Mouse (Mus musculus) intestine, postnatal 0 days (tissue): ENCODE results near the gene Tppp2. TPM values are rescaled to one million over a fixed set of nuclear protein-coding genes. Genes with fewer than 3 reads are reported as not detected.

Experiments used
- ATAC-seq: fragments of 200-750 bp; cut with Nextera tagmentation; 2 replicates; pipeline ENCODE4 v1.8.0; 2017; ENCODE audit warnings: mild to moderate bottlenecking, moderate TSS enrichment, moderate library complexity
- H3K27ac ChIP-seq: fragments of 300-500 bp; sonication (generic); 2 replicates; pipeline ENCODE4 v1.5.1; 2014; ENCODE audit warnings: mild to moderate bottlenecking, low read depth, low read length, moderate library complexity
- H3K27me3 ChIP-seq: fragments of 300-500 bp; sonication (generic); replicated peaks from 2 replicates; pipeline ENCODE4 v1.6.1; 2014; ENCODE audit warnings: low read length, mixed read lengths; ENCODE audit not compliant: control insufficient read depth, insufficient read depth
- H3K36me3 ChIP-seq: fragments of 300-500 bp; sonication (generic); 2 replicates; pipeline ENCODE4 v1.6.1; 2014; ENCODE audit warnings: mild to moderate bottlenecking, moderate library complexity; ENCODE audit not compliant: control insufficient read depth, insufficient read depth
- H3K4me1 ChIP-seq: fragments of 300-500 bp; sonication (generic); replicated peaks from 2 replicates; pipeline ENCODE4 v1.6.1; 2014; ENCODE audit warnings: antibody characterized with exemption, low read length, mixed read lengths; ENCODE audit not compliant: control insufficient read depth, insufficient read depth
- H3K4me2 ChIP-seq: fragments of 300-500 bp; sonication (generic); replicated peaks from 2 replicates; pipeline ENCODE4 v1.6.1; 2014; ENCODE audit warnings: low read depth, mild to moderate bottlenecking, moderate library complexity
- H3K4me3 ChIP-seq: fragments of 300-500 bp; sonication (generic); 2 replicates; pipeline ENCODE4 v1.5.1; 2014; ENCODE audit warnings: low read depth, low read length
- H3K9ac ChIP-seq: fragments of 300-500 bp; sonication (generic); 2 replicates; pipeline ENCODE4 v1.6.1; 2014; ENCODE audit warnings: mild to moderate bottlenecking, low read depth, low read length
- H3K9me3 ChIP-seq: fragments of 300-500 bp; sonication (generic); 2 replicates; pipeline ENCODE4 v1.6.1; 2016; ENCODE audit warnings: mixed run types; ENCODE audit not compliant: control insufficient read depth
- CTCF ChIP-seq: sonication (generic); IDR thresholded peaks from 2 replicates; pipeline ENCODE4 v1.5.1; 2016; ENCODE audit warnings: low read depth, mild to moderate bottlenecking, control low read depth, antibody characterized with exemption, moderate library complexity
- WGBS: fragments of 180-500 bp; shearing (Covaris S2); extraction: QIAGEN DNeasy Blood & Tissue Kit; methylation state at CpG from one replicate; pipeline ENCODE4 v1.1.7; 2014; 5-methylcytosine and 5-hydroxymethylcytosine counted together
- polyA plus RNA-seq: library from polyadenylated mRNA; unstranded; fragments of >200 nt; fragmentation: Nextera tagmentation; extraction: Ambion mirVana; gene quantifications from 2 replicates; pipeline ENCODE4 v1.2.1, GENCODE M21; 2015

Tppp2 gene
- polyA plus RNA-seq, 1 experiment from 2014 or later, result not detected

- WGBS, result 59% methylated on average over 2 of the region's 2 CpGs
- H3K27me3 ChIP-seq, result no peaks in the 10 kb centered on the region
- no peak overlapping the region for H3K9ac ChIP-seq
- no peak overlapping the region for H3K4me2 ChIP-seq
- no peak overlapping the region for H3K27ac ChIP-seq
- no peaks in the 10 kb centered on the region for H3K9me3 ChIP-seq
- H3K4me3 ChIP-seq, result no peak overlapping the region
- H3K36me3 ChIP-seq, result no peaks in the 10 kb centered on the region
- no peaks in the 10 kb centered on the region for H3K4me1 ChIP-seq
- no peak for TF ChIP-seq CTCF
- 0 out of 2 replicates have a peak, but pooled peaks have one; percentile 28 for ATAC-seq
Observed at GRCm38 (mm10) chr14:51960316-51960715, 42.1 kb downstream of the Tppp2 start.

GRCm38 (mm10) chr14:51967400-51967799 is 49.2 kb downstream of the Tppp2 start:
- Histone ChIP-seq H3K9ac (no peak overlapping the region), H3K27me3 (no peaks in the 10 kb centered on the region), H3K4me3 (no peak overlapping the region), H3K36me3 (no peaks in the 10 kb centered on the region), H3K9me3 (no peaks in the 10 kb centered on the region), H3K4me1 (no peaks in the 10 kb centered on the region), H3K4me2 (no peak overlapping the region), H3K27ac (no peak overlapping the region)
- 62% methylated on average over 3 of the region's 3 CpGs for WGBS
- ATAC-seq, result no peak
- no peak for TF ChIP-seq CTCF

Other genes with a start within 250 kb of the Tppp2 start
- gene Gm17079, start 223.0 kb upstream of the Tppp2 start, polyA plus RNA-seq, result not detected in 2 replicates
- not detected in 2 replicates for gene Gm5800, start 201.2 kb upstream of the Tppp2 start, polyA plus RNA-seq
- gene Ang4, start 144.8 kb upstream of the Tppp2 start, polyA plus RNA-seq, result 7.2 and 12.3 TPM in 2 replicates
- gene AY358078, start 118.4 kb upstream of the Tppp2 start, polyA plus RNA-seq, result not detected in 2 replicates
- gene Ear6, start 64.7 kb upstream of the Tppp2 start, polyA plus RNA-seq, result not detected in 2 replicates
- gene Mettl17, start 33.6 kb upstream of the Tppp2 start, polyA plus RNA-seq, result 16.9 and 19.7 TPM in 2 replicates
- 0.38 and 0.57 TPM in 2 replicates for gene Slc39a2, start 25.5 kb upstream of the Tppp2 start, polyA plus RNA-seq
- 24.9 and 27.1 TPM in 2 replicates for gene Ndrg2, start 4.3 kb upstream of the Tppp2 start, polyA plus RNA-seq
- gene Rnase13, start 4.3 kb downstream of the Tppp2 start, polyA plus RNA-seq, result not detected in 2 replicates
- gene Arhgef40, start 66.3 kb downstream of the Tppp2 start, polyA plus RNA-seq, result 18.2 and 19.7 TPM in 2 replicates
- gene Tmem253, start 97.2 kb downstream of the Tppp2 start, polyA plus RNA-seq, result 221 and 224 TPM in 2 replicates
- gene Zfp219, start 102.3 kb downstream of the Tppp2 start, polyA plus RNA-seq, result 11.9 and 12.5 TPM in 2 replicates
- not detected in 2 replicates for gene Olfr221, start 124.0 kb downstream of the Tppp2 start, polyA plus RNA-seq
- gene Hnrnpc, start 185.6 kb downstream of the Tppp2 start, polyA plus RNA-seq, result 153 and 163 TPM in 2 replicates
- 23.2 and 24.4 TPM in 2 replicates for gene Rpgrip1, start 192.3 kb downstream of the Tppp2 start, polyA plus RNA-seq